ENCODE assay signal across 13 mouse cellular contexts in genomic region chr9:91369293-91369991, GRCm38 (mm10). TPM values are rescaled to one million over a fixed set of nuclear protein-coding genes. Genes with fewer than 3 reads are reported as not detected.
DNase-seq lines count a peak whose midpoint lies in the region; ATAC-seq and TF ChIP-seq lines count a peak whose summit lies in the region.
"Had no signal": no experiment of that assay in that cellular context is flagged by ENCODE, and none has a peak within 500 bp of the region (broad histone marks: within the 10 kb centered on the region; RNA-seq: fewer than 3 reads in every experiment).

No protein-coding gene starts in this region.

- TF ChIP-seq CTCF in olfactory bulb, adult 2 months (IDR thresholded peaks at IDR 0.05; ENCODE audit: insufficient read depth, low read depth, low read length), result no peak

- 22% methylated on average over 26 of the region's 26 CpGs for WGBS in forebrain, embryonic 14.5 days
- WGBS in midbrain, embryonic 10.5 days, result 2% methylated on average over 26 of the region's 26 CpGs
- 54% methylated on average over 26 of the region's 26 CpGs for WGBS in olfactory bulb, adult 2 months

- DNase-seq in left cerebral cortex, postnatal 4 days, result peak; percentile 78
- no peak for DNase-seq in left cerebral cortex, adult 9 months (ENCODE audit: low spot score in 2 of 2)
- DNase-seq in forebrain, embryonic 14.5 days (ENCODE audit: low spot score), result no peak
- DNase-seq in midbrain, embryonic 10.5 days (ENCODE audit: low spot score), result peak; percentile 62
- no peak for DNase-seq in lung, postnatal 14 days
- no peak for DNase-seq in spleen, postnatal 14 days (ENCODE audit: low spot score in 2 of 2)
- DNase-seq in spleen, postnatal 4 days (ENCODE audit: low spot score in 2 of 2), result no peak
- DNase-seq: gastrocnemius, postnatal 36 days; kidney, adult 8-10 months had no signal

- H3K27me3 ChIP-seq in forebrain, embryonic 14.5 days (replicated peaks; ENCODE audit: control insufficient read depth, insufficient read depth, low read length), result peaks cover 66% of the 10 kb centered on the region
- H3K27me3 ChIP-seq in midbrain, embryonic 10.5 days (ENCODE audit: low read depth, poor library complexity, severe bottlenecking), result peaks cover 100% of the 10 kb centered on the region

- TF ChIP-seq POLR2A in olfactory bulb, adult 2 months (IDR thresholded peaks at IDR 0.05; ENCODE audit: insufficient read depth, low read depth, low read length), result no peak

- H3K4me3 ChIP-seq in forebrain, embryonic 14.5 days (ENCODE audit: low read depth, low read length), result peak overlapping the region; percentile 29
- H3K4me3 ChIP-seq in midbrain, embryonic 10.5 days, result peak overlapping the region; percentile 77
- H3K4me3 ChIP-seq in olfactory bulb, adult 2 months (ENCODE audit: insufficient read depth, low read depth, low read length), result peak overlapping the region; percentile 9; the same call in 1 of the 2 replicates

- H3K27ac ChIP-seq in forebrain, embryonic 14.5 days (ENCODE audit: low read depth, low read length), result peak overlapping the region; percentile 89
- peak overlapping the region; percentile 95 for H3K27ac ChIP-seq in midbrain, embryonic 10.5 days (replicated peaks)
- H3K27ac ChIP-seq in olfactory bulb, adult 2 months (ENCODE audit: insufficient read depth, low read depth, low read length), result 0 out of 2 replicates have a peak overlapping the region, but pooled peaks have one; percentile 20
- H3K27ac ChIP-seq: liver, embryonic 14.5 days had no signal

- ATAC-seq in forebrain, embryonic 14.5 days, result no peak

- intact Hi-C loops in left cerebral cortex, postnatal 4 days (cut with DNase I), result no loop called here

- no peaks in the 10 kb centered on the region for H3K4me1 ChIP-seq in forebrain, embryonic 14.5 days (ENCODE audit: control insufficient read depth, insufficient read depth, low read length)
- peaks cover 68% of the 10 kb centered on the region for H3K4me1 ChIP-seq in midbrain, embryonic 10.5 days
- peaks cover 4% of the 10 kb centered on the region; the same call in 1 of the 2 replicates for H3K4me1 ChIP-seq in olfactory bulb, adult 2 months (ENCODE audit: control insufficient read depth, insufficient read depth, low read length)

- no peaks in the 10 kb centered on the region for H3K36me3 ChIP-seq in forebrain, embryonic 14.5 days (ENCODE audit: control insufficient read depth, insufficient read depth, low read length)
- H3K36me3 ChIP-seq in midbrain, embryonic 10.5 days, result no peaks in the 10 kb centered on the region; the same call in 1 of the 2 replicates

- no peaks in the 10 kb centered on the region for H3K9me3 ChIP-seq in forebrain, embryonic 14.5 days (replicated peaks; ENCODE audit: control insufficient read depth, low read length)
- H3K9me3 ChIP-seq in midbrain, embryonic 10.5 days (replicated peaks), result no peaks in the 10 kb centered on the region

- peak overlapping the region; percentile 44 for H3K4me2 ChIP-seq in forebrain, embryonic 14.5 days (ENCODE audit: low read length)

- peak overlapping the region; percentile 70 for H3K9ac ChIP-seq in forebrain, embryonic 14.5 days (ENCODE audit: low read length)
- H3K9ac ChIP-seq: liver, embryonic 14.5 days had no signal

RNA-seq across cellular contexts. Expression of gene Zic1, which starts 3.8 kb away (rescaled TPM):
- 10 to 100 TPM; 21.4 to 28.8 TPM for total RNA-seq in left cerebral cortex, postnatal 4 days (2021)
- polyA plus RNA-seq in forebrain, embryonic 14.5 days (2014; fragmentation: Nextera tagmentation; extraction: Ambion mirVana), result 14.4 and 14.8 TPM in 2 replicates
- polyA plus RNA-seq in midbrain, embryonic 10.5 days (2016; fragmentation: Nextera tagmentation; extraction: Ambion mirVana), result 6.5 and 6.6 TPM in 2 replicates
- not detected in 2 replicates for polyA plus RNA-seq in olfactory bulb, adult 2 months (2012; ENCODE audit: insufficient read depth, insufficient read length, low replicate concordance, missing spikeins)
- polyA plus RNA-seq: stomach, embryonic 16.5 days had no signal

RNA-seq across cellular contexts. Expression of gene Zic4, which starts 7.2 kb away (rescaled TPM):
- 1 to 10 TPM; 9.4 to 10.0 TPM for total RNA-seq in left cerebral cortex, postnatal 4 days (2021)
- polyA plus RNA-seq in forebrain, embryonic 14.5 days (2014; fragmentation: Nextera tagmentation; extraction: Ambion mirVana), result 45.1 and 56.3 TPM in 2 replicates
- 25.1 and 33.5 TPM in 2 replicates for polyA plus RNA-seq in midbrain, embryonic 10.5 days (2016; fragmentation: Nextera tagmentation; extraction: Ambion mirVana)
- polyA plus RNA-seq in olfactory bulb, adult 2 months (2012; ENCODE audit: insufficient read depth, insufficient read length, low replicate concordance, missing spikeins), result not detected in 2 replicates
- polyA plus RNA-seq: heart, embryonic 16.5 days; stomach, embryonic 16.5 days had no signal

Comparison
In these comparisons a context has a peak if more than half of its experiments do, and no peak if none do; other contexts are left out.
1. DNase-seq: peak in left cerebral cortex, postnatal 4 days (single experiment) and midbrain, embryonic 10.5 days (single experiment); none in left cerebral cortex, adult 9 months (0 of 2), forebrain, embryonic 14.5 days (single experiment), lung, postnatal 14 days (single experiment), spleen, postnatal 14 days (0 of 2) and spleen, postnatal 4 days (0 of 2).
2. H3K27ac ChIP-seq: peak in every context shown above with its lines; median percentile 95 in midbrain, embryonic 10.5 days; 89 in forebrain, embryonic 14.5 days; 20 in olfactory bulb, adult 2 months.
3. H3K4me3 ChIP-seq: peak in every context shown above with its lines; median percentile 77 in midbrain, embryonic 10.5 days; 29 in forebrain, embryonic 14.5 days; 9 in olfactory bulb, adult 2 months.
4. RNA of gene Zic4, which starts 7.2 kb away (polyA plus RNA-seq): 45.1 to 56.3 TPM in forebrain, embryonic 14.5 days and 25.1 to 33.5 TPM in midbrain, embryonic 10.5 days; not detected in olfactory bulb, adult 2 months; every median in the first group is over 10 times any median in the second.